ENCODE assay signal across 22 mouse cellular contexts in genomic region chr11:96839428-96839827, GRCm38 (mm10). TPM values are rescaled to one million over a fixed set of nuclear protein-coding genes. Genes with fewer than 3 reads are reported as not detected.
DNase-seq lines count a peak whose midpoint lies in the region; TF ChIP-seq lines count a peak whose summit lies in the region.
"Had no signal": no experiment of that assay in that cellular context is flagged by ENCODE, and none has a peak within 500 bp of the region (broad histone marks: within the 10 kb centered on the region; RNA-seq: fewer than 3 reads in every experiment).

No protein-coding gene starts in this region.

- H3K36me3 ChIP-seq in liver, adult 2 months (ENCODE audit: control insufficient read depth, insufficient read depth, low read length), result no peaks in the 10 kb centered on the region
- no peaks in the 10 kb centered on the region for H3K36me3 ChIP-seq in C2C12 (ENCODE audit: control insufficient read depth, insufficient read depth)
- H3K36me3 ChIP-seq: heart, embryonic 10.5 days; heart, embryonic 13.5 days had no signal

- WGBS in liver, adult 2 months, result 48% methylated on average over 7 of the region's 7 CpGs

- no peak overlapping the region for H3K9ac ChIP-seq in liver, adult 2 months (ENCODE audit: low read depth, low read length)
- H3K9ac ChIP-seq: forebrain, postnatal 0 days; hindbrain, embryonic 14.5 days had no signal

- H3K27me3 ChIP-seq in liver, adult 2 months (ENCODE audit: control insufficient read depth, insufficient read depth, low read length), result no peaks in the 10 kb centered on the region
- no peaks in the 10 kb centered on the region for H3K27me3 ChIP-seq in C2C12 (ENCODE audit: control insufficient read depth, insufficient read depth, insufficient read length)

- H3K4me3 ChIP-seq in liver, adult 2 months (ENCODE audit: insufficient read depth, low read depth, low read length), result no peak overlapping the region
- no peak overlapping the region for H3K4me3 ChIP-seq in C2C12 (ENCODE audit: insufficient read depth, poor library complexity, severe bottlenecking)
- H3K4me3 ChIP-seq: gastrocnemius, adult 2 months; heart, adult 2 months; heart, embryonic 10.5 days; heart, embryonic 13.5 days had no signal

- no peak for TF ChIP-seq CTCF in liver, adult 2 months (IDR thresholded peaks at IDR 0.05; ENCODE audit: low read depth, low read length)
- no peak for TF ChIP-seq CTCF in C2C12 (IDR thresholded peaks at IDR 0.05; ENCODE audit: control insufficient read depth, insufficient read depth, insufficient read length)

- H3K79me2 ChIP-seq in liver, adult 2 months (ENCODE audit: control insufficient read depth, insufficient read depth, low read length), result no peaks in the 10 kb centered on the region
- no peaks in the 10 kb centered on the region for H3K79me2 ChIP-seq in C2C12 (ENCODE audit: control insufficient read depth, insufficient read depth)

- peak; percentile 39 for DNase-seq in liver, adult 2 months (ENCODE audit: extremely low read depth, low read depth, low spot score)
- DNase-seq in liver, result no peak
- peak; percentile 96 for DNase-seq in fat pad, adult 2 months (ENCODE audit: extremely low read depth, low read depth, low spot score)
- no peak for DNase-seq in lung, adult 18-20 months
- DNase-seq in thymus, adult 18-20 months, result no peak
- DNase-seq: adrenal gland, adult 8-10 months; adrenal gland, postnatal 25 days; cerebellum, adult 18-20 months; cerebellum, adult 9-10 months; cerebellum, postnatal 14 days; forebrain, postnatal 0 days; gastrocnemius, adult 2 months; gastrocnemius, postnatal 14 days; heart, adult 2 months; heart, postnatal 14 days; heart, postnatal 4 days had no signal

- TF ChIP-seq POLR2A in liver, adult 2 months (IDR thresholded peaks at IDR 0.05; ENCODE audit: extremely low read depth, insufficient read depth, low read length), result no peak

- no peak overlapping the region for H3K27ac ChIP-seq in liver, adult 2 months (replicated peaks; ENCODE audit: insufficient read depth, low read depth, low read length)
- H3K27ac ChIP-seq: gastrocnemius, adult 2 months; heart, adult 2 months; heart, embryonic 10.5 days; heart, embryonic 13.5 days; hindbrain, embryonic 14.5 days; hindbrain, postnatal 0 days had no signal

- no peaks in the 10 kb centered on the region for H3K79me3 ChIP-seq in C2C12 (ENCODE audit: low read depth)

- H3ac ChIP-seq in C2C12 (ENCODE audit: control insufficient read depth, insufficient read length, low read depth), result no peak overlapping the region

- no peaks in the 10 kb centered on the region for H3K4me1 ChIP-seq in liver, adult 2 months (ENCODE audit: control insufficient read depth, insufficient read depth, low read length)

TF ChIP-seq in C2C12, 6 proteins besides CTCF, POLR2A, EP300 and RAD21:
- TF ChIP-seq CEBPB (IDR thresholded peaks at IDR 0.05; ENCODE audit: low read depth), result peak; percentile 25
- no peak for TF ChIP-seq MYOD1 (IDR thresholded peaks at IDR 0.05; ENCODE audit: control insufficient read depth, insufficient read length, low read depth)
- TF ChIP-seq USF1 (IDR thresholded peaks at IDR 0.05; ENCODE audit: low read depth), result no peak
- no peak for TF ChIP-seq MYOG (IDR thresholded peaks at IDR 0.05; ENCODE audit: control insufficient read depth, extremely low read depth, insufficient read length)
- TF ChIP-seq MAX (IDR thresholded peaks at IDR 0.05), result no peak
- no peak for TF ChIP-seq FOSL1 (IDR thresholded peaks at IDR 0.05; ENCODE audit: insufficient read depth, low read length, poor library complexity, severe bottlenecking)

RNA-seq across cellular contexts. Expression of gene Nfe2l1, which starts 9.7 kb away (rescaled TPM):
- 41.3 and 45.0 TPM in 2 replicates for total RNA-seq in liver, adult 2 months (2014; rRNA removed)
- 106 and 107 TPM in 2 replicates for polyA plus RNA-seq in liver, adult 2 months (2012; rRNA removed)
- polyA plus RNA-seq in C2C12 (2012; fragmentation: generic; extraction: Trizol), result 89.3 TPM

RNA-seq across cellular contexts. Expression of gene Copz2, which starts 10.2 kb away (rescaled TPM):
- 17.2 and 20.7 TPM in 2 replicates for total RNA-seq in liver, adult 2 months (2014; rRNA removed)
- 43.5 and 48.2 TPM in 2 replicates for polyA plus RNA-seq in liver, adult 2 months (2012; rRNA removed)
- 29.0 TPM for polyA plus RNA-seq in C2C12 (2012; fragmentation: generic; extraction: Trizol)
- polyA plus RNA-seq: activated CD4-positive, CD25-positive, alpha-beta regulatory T cell, adult 4 months had no signal

RNA-seq across cellular contexts. Expression of gene Cbx1, which starts 50.5 kb away (rescaled TPM):
- 16.0 and 16.8 TPM in 2 replicates for total RNA-seq in liver, adult 2 months (2014; rRNA removed)
- 9.2 and 9.7 TPM in 2 replicates for polyA plus RNA-seq in liver, adult 2 months (2012; rRNA removed)
- polyA plus RNA-seq in C2C12 (2012; fragmentation: generic; extraction: Trizol), result 43.8 TPM

Comparison
In these comparisons a context has a peak if more than half of its experiments do, and no peak if none do; other contexts are left out.
1. DNase-seq: peak in liver, adult 2 months (single experiment) and fat pad, adult 2 months (single experiment); none in liver (single experiment), lung, adult 18-20 months (0 of 2) and thymus, adult 18-20 months (0 of 2).